Mouse (Mus musculus) T-helper 17 cell (primary cell): ENCODE data around the gene Nme6.

Experiments used
- in situ Hi-C, 2 experiments: fragments of 300-600 bp; cut with MboI, MseI; formaldehyde crosslinking; loops; 1 replicate in 1 of 2; 2 replicates in 1 of 2; pipeline ENCODE4 v1.15.1; 2025; ENCODE audit warnings: high pct_unique_total_duplicates in 2 of 2

Nme6 gene

DNA sequence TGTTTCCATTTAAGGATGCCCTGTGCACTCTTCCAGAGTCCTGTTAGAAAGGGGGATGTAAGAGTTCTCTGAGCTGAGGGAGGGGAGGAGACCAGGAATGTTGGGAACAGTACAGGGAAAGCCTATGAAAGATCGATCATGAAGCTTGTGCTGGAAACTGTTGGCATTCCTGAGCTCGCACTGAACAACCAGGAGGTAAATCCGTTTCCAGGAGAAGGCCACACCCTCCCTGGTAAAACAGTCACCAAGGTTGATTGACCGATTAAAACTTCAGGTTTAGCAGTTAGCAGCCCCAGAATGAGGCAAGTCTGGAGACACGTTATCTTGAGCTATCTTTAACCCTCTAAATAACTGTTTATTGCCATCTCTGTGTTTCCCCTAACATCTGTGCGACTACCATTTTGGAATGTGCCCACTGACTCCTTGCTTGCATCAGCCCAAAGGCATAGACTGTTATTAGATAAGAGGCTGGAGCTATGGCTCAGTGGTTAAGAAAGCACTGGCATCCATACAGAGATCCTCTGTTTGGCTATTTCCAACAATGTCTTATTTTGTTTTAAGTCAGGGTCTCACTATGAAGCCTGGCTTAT is 38.5 kb downstream of the Nme6 start:
- in situ Hi-C loops = loop anchor here in 1 of 2 experiments (10.0 kb wide), 2 partner anchors 774 to 876 kb away; partner anchors contain the start of gene Pfkfb4

DNA sequence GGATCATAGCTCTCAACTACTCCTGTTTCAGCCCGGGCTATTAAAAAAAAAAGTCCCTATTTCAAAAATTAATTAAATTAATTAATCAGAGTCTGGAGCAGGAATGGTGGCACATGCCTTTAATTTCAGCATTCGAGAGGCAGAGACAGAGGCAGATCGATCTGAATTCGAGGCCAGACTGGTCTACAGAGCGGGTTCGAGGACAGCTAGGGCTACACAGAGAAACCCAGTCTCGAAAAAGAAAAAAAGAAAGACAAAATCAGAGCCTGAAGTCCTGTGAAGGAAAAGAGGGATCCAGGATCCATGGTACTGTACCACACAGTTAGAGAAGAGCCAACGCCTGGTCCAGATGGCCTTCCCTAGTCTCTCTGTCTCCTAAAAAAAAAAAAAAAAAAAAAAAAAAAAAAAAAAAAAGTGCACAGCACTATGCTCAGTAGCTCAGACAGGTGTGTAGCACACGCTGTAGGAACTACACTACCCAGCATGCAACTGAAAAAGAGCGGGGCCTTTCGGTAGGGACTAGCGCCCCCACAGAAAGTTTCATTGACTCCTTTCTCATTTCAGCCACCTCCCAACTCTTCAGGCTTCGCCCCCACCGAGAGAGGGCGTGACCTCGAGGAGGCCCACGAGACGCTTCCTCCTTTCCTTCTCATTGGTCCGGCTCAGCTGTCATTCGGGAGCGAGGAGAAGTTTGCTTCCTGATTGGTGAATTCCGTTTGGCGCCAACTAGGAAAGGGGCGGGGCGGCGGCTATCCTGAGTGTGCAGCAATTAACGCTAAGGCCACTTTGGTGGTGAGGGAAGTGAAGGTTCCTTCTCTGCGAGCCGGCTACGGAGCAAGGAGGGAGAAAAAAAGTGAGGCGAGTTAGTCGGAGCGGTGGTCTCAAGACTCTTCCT is 42.5 kb downstream of the Nme6 start, which contains the start of gene Cdc25a:
Gene Cdc25a, plus strand, starts transcription at position 783 of the 895 bp plus-strand sequence.
- in situ Hi-C loops = loop anchor here in 1 of 2 experiments (5.0 to 10.0 kb wide), 3 partner anchors 57 to 880 kb away; partner anchors contain the start of genes Map4 and Pfkfb4

DNA sequence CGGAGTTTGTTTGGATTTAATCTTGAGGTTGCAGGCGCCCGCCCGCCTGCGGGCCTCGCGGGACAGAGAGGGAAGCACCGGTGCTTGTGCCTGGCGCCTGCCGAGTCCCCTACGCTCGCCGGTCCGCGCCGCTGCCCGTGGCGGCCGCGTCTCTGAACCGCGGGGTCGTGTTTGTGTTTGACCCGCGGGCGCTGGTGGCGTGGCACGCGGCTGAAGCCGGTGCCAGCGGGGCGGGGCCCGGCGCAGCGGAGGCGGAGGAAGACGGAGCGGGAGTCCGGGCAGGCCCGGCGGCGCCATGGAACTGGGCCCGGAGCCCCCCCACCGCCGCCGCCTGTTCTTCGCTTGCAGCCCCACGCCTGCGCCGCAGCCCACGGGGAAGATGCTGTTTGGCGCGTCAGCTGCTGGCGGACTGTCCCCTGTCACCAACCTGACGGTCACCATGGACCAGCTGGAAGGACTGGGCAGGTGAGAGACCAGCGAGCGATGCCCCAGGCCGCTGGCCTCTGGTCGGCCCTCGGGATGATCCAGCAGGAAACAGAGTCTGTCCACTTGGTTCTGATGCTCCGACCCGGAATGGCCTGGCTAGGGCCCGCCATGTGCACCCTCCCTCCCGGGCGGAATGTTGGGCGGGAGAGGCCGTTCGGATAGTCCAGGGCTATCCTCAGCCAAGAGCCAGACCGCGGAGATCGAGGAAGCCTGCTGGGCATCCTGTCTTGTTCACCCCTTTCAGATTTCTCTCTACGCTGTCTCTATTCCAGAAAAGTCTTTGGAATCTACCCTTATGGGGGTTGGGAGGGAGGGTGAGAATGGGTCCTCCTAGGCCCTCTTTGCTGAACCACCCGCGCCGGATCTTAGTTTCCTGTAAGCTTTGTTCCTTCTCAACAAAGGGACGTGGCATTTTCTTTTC is 43.4 kb downstream of the Nme6 start:
- in situ Hi-C loops = loop anchor here in 1 of 2 experiments (5.0 to 10.0 kb wide), 3 partner anchors 56 to 881 kb away; partner anchors contain the start of genes Map4 and Pfkfb4

DNA sequence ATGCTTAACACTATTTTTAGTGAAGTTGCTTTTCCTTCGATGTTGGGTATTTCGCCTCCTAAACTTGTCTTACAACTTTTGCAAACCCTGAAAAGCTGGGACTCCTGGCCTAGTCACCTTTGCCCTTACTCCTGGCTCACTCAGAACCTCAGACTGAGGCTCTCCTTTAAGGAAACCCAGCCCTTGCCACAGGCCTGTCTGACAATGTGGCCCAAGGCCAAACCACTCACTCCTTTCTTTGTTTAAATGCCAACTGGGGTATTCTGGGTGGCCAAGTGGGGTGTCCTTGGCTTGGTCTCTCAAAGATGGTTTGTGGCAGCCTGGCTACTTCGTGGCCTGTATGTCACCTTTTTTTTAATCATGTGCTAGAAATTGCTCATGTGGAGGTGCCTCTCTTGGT is 44.2 kb downstream of the Nme6 start:
- in situ Hi-C loops = loop anchor here in 1 of 2 experiments (5.0 to 10.0 kb wide), 3 partner anchors 56 to 882 kb away; partner anchors contain the start of genes Map4 and Pfkfb4

DNA sequence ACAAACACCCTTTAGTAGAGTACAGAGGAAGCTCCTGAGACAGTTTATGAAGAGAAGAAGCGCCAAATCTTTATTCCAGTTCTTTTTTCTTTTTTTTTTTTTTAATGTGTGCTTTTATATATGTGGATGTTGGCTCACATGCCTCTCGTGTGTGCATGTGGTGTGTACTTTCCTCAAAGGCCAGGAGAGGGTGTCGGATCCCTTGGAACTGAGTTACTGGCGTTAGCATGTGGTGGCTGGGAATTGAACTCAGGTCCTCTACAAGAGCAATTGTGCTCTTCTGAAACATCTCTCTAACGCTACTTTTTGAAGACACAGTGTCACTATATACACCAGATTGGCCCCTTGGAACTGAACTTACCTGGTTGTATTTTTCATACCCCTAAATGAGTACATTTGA is 45.1 kb downstream of the Nme6 start:
- in situ Hi-C loops = loop anchor here in 1 of 2 experiments (5.0 to 10.0 kb wide), 3 partner anchors 55 to 883 kb away; partner anchors contain the start of genes Map4 and Pfkfb4

DNA sequence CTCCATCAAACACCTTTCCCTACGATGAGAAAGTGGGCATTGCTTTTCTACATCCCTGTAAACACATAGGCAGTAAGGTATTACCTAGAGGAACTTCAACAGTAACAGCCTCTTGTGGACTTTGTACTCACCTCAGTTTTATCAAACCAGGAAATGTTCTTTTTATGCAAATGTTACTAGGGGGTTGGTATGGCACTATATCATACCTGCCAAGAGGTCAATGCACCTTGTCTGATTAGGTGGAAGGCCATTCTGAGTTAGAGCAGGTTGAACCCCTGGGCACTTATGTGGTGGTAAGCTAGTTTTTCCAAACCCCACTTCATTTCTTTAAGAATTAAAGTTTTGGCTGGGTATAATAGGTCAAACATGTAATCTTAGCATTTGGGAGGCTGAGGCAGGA is 46.8 kb downstream of the Nme6 start:
- in situ Hi-C loops = loop anchor here in 1 of 2 experiments (5.0 to 10.0 kb wide), 3 partner anchors 53 to 885 kb away; partner anchors contain the start of genes Map4 and Pfkfb4

DNA sequence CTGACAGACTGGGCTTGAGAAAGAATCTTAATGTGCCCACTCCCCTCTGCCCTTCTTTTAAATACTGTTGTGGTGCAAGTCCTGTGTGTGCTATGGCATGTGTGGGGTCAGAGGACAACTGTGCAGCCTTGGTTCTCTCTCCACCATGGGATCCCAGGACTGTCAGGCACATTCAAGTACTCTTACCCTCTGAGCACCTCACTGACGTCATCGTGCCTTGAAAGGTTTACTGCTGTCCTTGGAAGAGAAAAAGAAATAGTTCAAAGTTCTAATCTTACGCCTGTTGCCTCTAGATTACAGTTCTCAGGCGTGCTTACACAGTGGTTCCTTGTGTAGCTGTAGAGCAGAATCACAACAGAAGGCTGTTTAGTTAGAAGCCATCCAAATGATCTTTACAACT is 53.7 kb downstream of the Nme6 start:
- in situ Hi-C loops = no loop called here

DNA sequence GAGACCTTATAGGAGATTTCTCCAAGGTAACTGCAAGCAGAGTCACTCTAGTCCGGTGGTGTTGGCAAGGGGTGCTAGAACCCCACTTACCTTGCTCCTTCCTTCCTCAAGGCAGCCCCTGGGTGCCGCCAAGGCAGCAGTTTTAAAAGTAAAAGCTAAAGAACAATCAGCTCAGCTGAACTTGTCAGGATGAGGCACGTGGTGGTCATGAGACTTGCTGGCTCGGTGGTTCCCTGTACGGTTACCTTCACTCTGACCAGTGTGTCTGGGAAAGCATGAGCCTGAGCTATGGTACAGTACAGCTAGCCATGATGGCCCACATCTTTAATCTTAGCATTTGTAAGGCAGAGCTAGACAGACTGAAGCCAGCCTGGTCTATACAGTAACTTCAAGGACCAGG is 54.8 kb downstream of the Nme6 start:
- in situ Hi-C loops = no loop called here

DNA sequence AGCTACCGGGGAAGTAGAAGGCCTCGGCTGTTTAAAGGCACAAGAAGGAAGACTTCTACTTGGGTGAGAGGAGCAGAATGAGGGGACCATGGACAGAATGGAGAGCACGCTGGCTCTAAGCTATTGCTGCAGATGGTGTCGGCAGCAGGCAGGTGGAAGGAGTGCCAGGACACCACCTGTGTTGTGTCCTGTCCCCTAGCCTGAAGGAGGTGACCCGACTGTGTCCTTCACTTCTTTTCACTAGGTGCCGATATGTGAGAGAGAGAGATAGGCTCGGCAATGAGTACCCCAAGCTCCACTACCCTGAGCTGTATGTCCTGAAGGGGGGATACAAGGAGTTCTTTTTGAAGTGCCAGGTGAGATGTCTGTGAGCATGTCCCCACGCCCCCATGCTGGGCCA is 59.0 kb downstream of the Nme6 start:
- in situ Hi-C loops = loop anchor here in 1 of 2 experiments (10.0 kb wide), 1 partner anchor 183 kb away; no protein-coding TSS in a partner anchor
